Mouse (Mus musculus) right cerebral cortex, postnatal 4 days (tissue): ENCODE data around the gene Tm9sf1.

ENCODE experiments used
- DNase-seq: peaks from one replicate; pipeline ENCODE4 v3.0.0-alpha.2; 2022

The Tm9sf1 gene

DNA sequence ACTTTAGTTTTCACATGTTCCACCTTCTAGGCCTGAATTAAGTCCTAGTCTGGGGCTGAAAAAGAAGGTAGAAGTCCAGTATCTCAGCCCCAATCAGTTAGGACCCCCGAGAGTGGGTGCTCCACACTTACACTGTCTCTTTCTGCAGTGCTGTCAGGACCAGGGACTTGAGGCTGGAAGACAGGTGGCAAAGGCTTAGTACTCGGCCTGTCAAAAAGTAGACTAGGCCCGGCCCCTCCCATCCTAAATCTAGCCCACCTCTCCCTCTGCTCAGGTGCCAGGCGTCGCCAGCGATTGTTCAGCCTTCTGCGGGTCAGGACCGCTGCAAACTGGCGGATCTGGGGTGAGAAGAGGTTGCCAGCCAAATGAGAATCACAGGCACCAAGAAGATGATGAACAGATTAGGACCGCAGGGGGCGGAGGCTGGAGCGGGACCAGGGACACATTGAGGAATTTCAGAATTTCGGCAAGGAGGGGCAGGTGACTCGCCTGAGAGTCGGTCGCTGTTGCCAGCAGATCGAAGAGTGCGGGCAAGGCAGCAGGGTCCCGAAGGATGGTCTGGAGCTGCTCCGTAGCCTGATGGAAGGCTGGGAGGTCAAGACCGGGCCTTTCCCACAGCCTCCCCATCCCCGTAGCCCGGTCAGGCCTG lies 8.6 kb downstream of the Tm9sf1 start:
- peak; percentile 32 for DNase-seq

DNA sequence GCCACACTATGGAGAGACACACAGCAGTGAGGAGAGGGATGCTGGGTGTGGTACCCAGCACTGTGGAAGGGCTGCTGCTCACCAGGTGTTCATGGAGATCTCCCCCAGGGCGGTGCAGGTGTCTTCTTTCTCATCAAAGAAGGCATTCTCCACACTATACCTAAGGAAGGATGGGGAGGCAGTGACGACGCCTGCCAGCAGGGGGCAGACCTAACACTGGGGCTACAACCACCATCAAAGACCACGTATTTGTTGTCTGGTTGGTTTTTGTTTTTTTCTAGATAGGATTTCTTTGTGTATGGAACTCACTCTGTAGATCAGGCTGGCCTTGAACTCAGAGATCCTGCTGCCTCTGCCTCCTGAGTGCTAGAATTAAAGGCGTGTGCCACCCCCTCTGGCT lies 14.3 kb downstream of the Tm9sf1 start:
- peak; percentile 31 for DNase-seq

- DNase-seq: no peak
Measured at GRCm38 (mm10) chr14:55628077-55628827, 15.4 kb downstream of the Tm9sf1 start.

- no peak for DNase-seq
Measured at GRCm38 (mm10) chr14:55618486-55619195, 25.0 kb downstream of the Tm9sf1 start.

GRCm38 (mm10) chr14:55617822-55618221 lies 25.8 kb downstream of the Tm9sf1 start, which contains the start of gene Rec8:
Rec8 (plus strand) TSS chr14:55618037.
- no peak for DNase-seq

GRCm38 (mm10) chr14:55616844-55617243 lies 26.8 kb downstream of the Tm9sf1 start:
- DNase-seq: no peak

GRCm38 (mm10) chr14:55615876-55616275 lies 27.7 kb downstream of the Tm9sf1 start:
- no peak for DNase-seq

DNA sequence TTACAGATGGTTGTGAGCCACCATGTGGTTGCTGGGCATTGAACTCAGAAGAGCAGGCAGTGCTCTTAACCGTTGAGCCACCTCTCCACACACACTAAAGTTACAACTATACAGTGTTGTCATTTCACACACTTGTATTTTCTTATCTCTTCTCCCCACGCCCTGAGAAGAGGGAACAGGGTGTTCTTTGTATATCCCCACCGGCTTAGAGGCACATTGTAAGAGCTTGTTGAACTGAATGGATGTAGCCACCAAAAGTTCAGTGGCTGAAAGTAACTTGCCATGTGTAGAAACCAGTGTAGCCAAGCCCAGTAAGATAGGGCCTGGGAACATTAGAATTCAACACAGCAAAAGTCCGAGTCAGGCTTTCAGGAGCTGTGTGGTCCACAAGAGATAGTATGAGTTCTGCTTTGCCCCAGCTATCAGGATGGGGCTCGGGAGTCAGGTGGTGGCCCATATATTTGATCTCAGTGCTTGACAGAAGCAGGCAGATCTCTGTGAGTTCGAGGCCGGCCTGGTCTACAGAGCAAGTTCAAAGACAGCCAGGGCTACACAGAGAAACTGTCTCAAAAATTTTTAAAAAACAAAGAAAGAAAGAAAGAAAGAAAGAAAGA lies 28.9 kb downstream of the Tm9sf1 start:
- DNase-seq: no peak

- no peak for DNase-seq
Measured at GRCm38 (mm10) chr14:55613346-55613745, 30.3 kb downstream of the Tm9sf1 start.

- no peak for DNase-seq
Measured at GRCm38 (mm10) chr14:55608339-55608738, 35.3 kb downstream of the Tm9sf1 start.

DNA sequence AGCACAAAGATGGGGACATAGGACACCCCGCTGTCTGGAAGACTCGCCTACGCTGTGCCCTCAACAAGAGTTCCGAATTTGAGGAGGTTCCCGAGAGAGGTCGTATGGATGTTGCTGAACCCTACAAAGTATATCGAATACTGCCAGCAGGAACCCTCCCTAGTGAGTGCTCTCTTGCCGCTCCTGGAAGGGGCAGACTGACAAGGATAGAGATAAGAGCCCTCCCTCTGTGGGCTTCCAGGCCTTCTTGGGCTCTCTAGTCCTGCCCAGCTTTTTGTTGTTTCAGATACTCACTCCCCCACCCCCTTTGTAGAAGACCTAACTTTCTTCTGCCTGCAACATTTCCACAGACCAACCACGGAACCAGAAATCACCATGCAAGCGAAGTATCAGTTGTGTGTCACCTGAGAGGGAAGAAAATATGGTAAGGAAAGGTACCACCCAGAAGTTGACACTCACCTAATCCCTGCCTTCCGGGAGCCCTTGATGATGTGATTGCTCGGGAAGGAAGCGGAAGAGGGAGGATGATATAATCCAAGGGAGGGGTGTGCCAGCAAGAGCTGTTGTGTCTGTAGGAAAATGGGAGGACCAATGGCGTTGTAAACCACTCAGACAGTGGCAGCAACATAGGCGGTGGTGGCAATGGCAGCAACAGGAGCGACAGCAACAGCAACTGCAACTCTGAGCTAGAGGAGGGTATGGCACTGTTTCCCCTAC lies 37.7 kb downstream of the Tm9sf1 start:
- DNase-seq: no peak

GRCm38 (mm10) chr14:55604823-55605222 lies 38.8 kb downstream of the Tm9sf1 start:
- DNase-seq: no peak

DNA sequence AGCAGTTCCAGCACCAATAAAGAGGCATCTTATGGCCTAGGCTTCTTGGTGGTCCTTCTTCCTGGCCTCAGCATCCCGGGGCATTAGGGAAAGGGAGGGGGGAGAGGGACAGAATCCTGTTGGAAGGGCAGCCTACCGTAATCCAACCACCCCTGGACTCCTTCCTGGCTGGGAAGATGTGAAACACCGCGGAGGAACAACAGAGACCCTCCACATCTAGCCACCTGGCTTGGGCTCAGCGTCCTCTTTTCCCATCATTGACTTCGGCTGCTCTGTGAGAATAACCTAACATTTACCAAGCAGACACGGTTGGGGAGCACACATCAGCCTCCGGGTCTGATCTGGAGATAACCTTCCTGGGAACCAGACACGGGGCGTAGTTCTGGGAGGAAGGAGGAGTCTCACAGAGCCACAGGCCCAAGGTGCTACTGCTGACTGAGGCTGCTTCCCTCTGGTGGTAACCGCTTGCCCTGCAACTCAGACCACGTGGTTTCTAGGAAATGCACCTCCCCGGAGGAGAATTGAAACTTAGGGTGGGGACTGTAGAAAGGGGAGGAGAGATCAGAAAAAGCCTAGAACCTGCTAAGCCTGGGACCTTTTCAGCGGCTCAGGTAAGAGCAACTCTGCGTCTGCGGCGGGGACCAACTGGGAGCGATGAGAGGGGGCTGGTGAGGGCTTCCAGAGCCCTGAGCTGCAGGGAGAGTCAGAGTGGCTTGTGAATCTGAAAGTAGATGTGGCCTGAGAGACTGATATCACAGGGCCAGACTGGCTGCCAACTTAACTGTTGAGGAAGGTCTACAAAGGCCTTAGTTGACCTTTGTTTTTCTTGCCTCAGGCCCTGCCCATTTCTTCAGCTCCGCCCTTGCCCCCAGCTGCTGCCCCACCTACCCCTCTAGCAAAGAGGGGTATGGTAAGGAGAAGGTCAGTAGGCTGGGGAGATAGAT lies 39.7 kb downstream of the Tm9sf1 start:
- DNase-seq: peak; percentile 79

DNA sequence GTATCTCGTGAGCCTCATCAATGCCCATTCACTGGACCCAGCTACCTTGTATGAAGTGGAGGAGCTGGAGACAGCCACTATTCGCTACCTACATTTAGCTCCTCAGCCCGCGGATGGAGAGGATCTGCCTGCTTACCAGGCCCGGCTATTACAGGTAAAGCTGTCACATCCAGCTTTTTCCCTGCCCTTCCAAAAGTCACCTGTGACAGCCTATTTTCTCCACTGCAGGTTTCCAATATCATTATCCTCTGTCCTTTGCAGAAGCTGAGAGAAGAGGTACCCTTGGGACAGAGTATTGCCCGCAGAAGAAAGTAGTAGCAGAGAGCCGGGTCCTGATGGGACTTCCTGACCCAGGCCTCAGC lies 40.4 kb downstream of the Tm9sf1 start, which contains the start of gene Irf9:
Gene Irf9 (plus strand): TSS at position 301 of the 362 bp plus-strand sequence.
- no peak for DNase-seq

DNA sequence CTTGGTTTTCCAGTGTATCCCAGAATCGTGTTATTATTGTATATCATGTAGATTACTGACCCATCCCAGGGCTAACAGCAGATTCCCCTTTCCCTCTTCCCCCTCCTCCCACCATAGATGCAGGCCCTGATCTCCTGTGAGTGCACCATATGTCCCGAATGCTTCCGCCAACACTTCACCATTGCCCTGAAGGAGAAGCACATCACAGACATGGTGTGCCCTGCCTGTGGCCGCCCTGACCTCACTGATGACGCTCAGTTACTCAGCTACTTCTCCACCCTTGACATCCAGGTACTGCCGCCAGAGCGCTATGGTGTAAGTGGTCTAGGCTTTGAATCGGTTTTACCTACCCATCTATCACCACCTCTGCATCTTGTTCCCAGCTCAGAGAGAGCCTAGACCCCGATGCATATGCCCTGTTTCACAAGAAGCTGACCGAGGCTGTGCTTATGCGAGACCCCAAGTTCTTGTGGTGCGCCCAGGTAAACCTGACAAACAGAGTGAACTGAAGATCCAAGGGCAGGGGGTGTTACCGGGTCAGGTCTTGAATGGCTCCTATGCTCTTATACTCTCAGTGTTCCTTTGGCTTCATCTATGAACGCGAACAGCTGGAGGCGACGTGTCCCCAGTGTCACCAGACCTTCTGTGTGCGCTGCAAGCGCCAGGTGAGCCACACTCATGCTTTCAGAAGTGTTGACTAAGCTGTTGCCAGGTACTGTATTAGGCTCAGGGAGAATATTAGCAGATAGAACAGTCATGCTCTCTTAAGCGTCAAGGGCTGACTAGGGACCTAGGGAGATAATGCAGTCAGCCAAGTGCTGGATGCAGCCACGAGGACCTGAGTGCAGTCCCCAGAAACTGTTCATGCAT lies 44.9 kb downstream of the Tm9sf1 start:
- no peak for DNase-seq

- DNase-seq: peak; percentile 42
Measured at GRCm38 (mm10) chr14:55596036-55596690, 47.4 kb downstream of the Tm9sf1 start.

- no peak for DNase-seq
Measured at GRCm38 (mm10) chr14:55592226-55592625, 51.4 kb downstream of the Tm9sf1 start.

DNA sequence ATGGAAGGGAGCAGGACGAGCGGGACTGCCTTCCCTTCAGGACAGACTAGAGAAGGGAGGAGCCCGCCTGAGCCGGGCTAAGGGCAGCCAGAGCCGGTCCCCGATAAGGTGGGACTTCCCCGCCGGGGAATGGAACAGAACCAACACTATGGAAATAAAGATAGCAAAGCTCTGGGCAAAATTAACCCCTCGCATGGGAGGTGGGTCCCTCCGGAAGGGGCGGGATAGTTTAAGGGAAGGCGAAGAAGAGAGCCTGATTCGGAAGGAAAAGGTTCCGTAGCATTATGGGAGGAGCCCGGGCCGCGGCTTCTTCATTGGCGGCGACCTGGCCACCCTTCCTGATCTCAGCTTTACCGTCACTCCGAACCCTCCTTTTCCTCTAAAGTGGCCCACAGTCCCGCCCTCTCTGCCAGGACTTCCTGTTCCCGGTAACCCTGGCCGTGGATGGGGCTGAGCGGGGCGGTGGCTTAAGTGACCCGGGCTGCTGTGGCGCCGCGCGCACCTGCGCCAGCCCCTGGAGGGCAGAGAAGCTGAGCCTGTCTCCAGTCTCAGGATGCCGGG lies 52.2 kb downstream of the Tm9sf1 start, which contains the start of gene Rnf31:
Gene Rnf31 (plus strand): TSS at position 378 of the 561 bp plus-strand sequence.
- peak; percentile 85 for DNase-seq

GRCm38 (mm10) chr14:55590748-55591330 lies 52.8 kb downstream of the Tm9sf1 start, which contains the start of gene Psme2:
Psme2 (minus strand) TSS chr14:55591113.
- peak; percentile 86 for DNase-seq
